Mouse (Mus musculus): ENCODE data around the gene Nsun5. TPM values are rescaled to one million over a fixed set of nuclear protein-coding genes. Genes with fewer than 3 reads are reported as not detected.

Nsun5 gene
- 10 to 100 TPM; 15.7 to 18.8 TPM for total RNA-seq (2021)

DNA sequence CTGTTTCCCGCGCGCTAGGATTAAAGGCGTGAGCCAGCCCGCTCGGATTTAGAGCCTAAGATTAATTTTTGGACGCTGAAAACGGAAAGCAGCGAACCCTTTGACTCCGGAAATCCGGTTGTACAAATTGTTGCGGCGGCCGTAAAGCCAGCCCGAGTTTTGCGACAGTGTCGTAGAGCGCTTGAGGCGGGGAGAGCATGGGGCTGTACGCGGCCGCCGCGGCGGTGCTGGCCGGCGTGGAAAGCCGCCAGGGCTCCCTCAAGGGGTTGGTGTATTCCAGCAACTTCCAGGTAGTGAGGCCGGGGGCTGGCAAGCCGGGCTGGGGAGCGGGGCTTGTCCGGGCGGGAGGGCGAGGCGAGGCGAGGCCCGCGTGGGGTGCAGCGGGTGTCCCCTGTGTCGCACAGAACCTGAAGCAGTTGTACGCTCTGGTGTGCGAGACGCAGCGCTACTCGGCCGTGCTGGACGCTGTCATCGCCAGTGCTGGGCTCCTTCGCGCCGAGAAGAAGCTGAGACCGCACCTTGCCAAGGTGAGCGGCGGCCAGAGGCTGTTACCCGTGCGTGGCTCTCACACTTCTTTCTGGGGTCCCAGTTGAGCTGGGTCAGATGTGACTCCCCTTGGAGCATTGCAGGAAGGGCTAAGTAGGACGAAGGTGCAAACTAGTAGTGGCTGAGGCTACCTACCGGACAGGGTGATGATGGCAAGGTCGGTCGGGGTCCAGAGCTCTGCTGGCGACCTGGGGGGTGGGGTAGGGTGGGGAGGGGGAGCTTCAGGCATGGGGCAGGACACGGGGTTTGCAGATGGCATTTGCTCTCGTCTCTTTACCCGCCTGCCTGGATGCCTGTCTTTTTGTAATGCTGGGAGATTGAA, at the start of gene Nsun5:
TSS of gene Nsun5 (plus strand) at position 167 of the 868 bp plus-strand sequence.
- peak; percentile 89 to 95 for DNase-seq (ENCODE audit: low spot score in 2 of 2)
- intact Hi-C loops (cut with DNase I), result loop anchor here (2.0 to 5.0 kb wide), 2 partner anchors 25 to 133 kb away; partner anchors contain the start of gene Pom121

DNA sequence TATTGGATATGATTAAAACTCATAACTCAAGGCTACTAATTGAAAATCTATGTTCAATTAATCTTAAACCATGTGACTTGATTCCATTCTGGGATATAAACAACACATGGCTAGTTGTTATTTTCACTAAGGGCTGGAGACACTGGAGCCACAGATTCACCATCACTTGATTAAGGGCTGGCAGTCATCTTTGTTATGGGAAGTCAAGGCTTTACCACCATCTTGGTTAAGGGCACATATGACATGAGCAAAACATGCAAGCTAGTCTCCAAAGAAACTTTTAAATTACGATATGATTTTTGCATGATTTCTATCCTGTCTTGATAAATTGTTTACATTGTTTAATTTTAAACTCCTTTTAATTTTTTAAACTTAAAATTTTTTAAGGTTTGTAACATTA, 47.6 kb upstream of the Nsun5 start:
- no peak for DNase-seq (ENCODE audit: low spot score in 2 of 2)
- intact Hi-C loops (cut with DNase I), result no loop called here

DNA sequence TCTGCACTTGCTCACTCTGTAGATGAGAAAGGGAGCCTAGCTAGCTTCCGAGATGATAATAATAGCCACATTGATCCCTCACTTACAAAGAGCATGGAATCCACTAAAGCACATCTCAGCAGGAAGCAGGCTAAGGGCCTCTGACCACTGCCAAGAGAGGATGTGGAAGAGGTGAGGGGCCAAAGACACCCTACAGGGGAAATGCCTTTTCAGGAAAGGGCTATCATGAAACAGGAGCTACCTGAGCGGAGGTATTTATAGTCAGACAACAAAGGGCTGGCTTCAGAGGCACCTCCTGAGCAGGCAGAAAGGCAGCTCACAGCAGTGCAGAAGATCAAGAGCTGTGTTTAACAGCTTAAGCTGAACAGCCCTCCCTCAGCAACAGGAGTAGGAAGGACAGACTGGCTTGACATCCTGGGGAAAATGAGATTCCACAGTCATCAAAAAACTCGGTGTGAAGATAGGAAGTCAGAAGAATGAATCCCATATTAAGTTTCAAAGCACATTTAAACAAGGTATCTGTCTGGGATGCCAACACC, 43.6 kb upstream of the Nsun5 start:
- no peak for DNase-seq (ENCODE audit: low spot score in 2 of 2)
- intact Hi-C loops (cut with DNase I), result no loop called here

DNA sequence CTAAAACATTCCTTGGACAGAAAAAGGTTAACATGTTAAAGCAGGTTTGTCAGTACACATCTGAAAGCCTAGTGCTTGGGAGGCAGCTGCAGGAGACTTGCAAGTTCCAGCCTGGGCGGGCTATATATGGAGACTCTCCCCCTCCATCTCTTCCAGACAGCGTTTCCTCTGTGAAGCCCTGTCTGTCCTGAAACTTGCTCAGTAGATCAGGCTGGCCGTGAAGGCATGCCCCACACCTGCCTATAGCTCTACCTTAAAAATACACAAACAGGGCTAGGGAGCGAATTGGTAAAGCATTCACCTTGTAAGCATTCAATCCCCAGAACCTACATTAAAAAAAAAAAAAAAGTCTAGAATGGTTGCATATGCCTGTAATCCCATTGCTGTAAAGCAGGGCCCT, 40.3 kb upstream of the Nsun5 start:
- no peak for DNase-seq (ENCODE audit: low spot score in 2 of 2)
- intact Hi-C loops (cut with DNase I), result no loop called here

DNA sequence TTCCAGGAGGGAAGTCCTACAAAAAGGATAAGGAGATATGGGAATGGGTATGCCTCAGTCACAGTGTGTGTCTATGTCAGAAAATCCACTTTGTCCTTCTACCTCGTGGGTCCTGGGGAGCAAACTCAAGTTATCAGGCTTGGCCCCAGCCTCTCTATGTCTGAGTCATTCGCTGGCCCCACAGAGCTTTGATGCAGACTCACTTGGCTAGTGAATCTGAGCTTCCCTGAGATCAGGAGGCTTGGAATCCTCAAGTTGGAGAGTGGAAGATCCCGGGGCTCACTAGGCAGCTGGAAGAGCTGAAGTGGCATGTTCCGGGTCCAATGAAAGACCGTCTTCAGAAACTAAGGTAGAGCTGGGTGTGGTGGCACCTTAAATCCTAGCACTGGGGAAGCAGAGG, 39.6 kb upstream of the Nsun5 start:
- intact Hi-C loops (cut with DNase I), result no loop called here
- no peak for DNase-seq (ENCODE audit: low spot score in 2 of 2)

DNA sequence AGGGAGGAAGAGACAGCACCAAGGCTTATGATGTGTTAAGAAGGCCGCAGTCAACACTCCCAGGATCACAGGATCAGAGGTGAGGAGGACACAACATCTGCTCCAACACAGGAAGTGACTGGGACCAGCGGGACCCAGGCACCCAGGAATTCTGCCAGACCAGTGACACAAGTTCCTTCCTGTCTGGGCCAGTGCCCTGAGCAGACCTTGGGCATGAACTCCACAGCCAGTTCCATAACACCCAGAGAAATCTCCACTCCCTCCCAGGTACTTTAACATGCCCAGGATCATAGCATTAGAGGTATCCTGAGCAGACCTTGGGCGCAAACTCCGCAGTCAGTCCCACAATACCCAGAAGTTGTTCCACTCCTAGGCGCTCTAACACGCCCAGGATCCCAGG, 38.6 kb upstream of the Nsun5 start:
- intact Hi-C loops (cut with DNase I), result no loop called here
- DNase-seq (ENCODE audit: low spot score in 2 of 2), result no peak

DNA sequence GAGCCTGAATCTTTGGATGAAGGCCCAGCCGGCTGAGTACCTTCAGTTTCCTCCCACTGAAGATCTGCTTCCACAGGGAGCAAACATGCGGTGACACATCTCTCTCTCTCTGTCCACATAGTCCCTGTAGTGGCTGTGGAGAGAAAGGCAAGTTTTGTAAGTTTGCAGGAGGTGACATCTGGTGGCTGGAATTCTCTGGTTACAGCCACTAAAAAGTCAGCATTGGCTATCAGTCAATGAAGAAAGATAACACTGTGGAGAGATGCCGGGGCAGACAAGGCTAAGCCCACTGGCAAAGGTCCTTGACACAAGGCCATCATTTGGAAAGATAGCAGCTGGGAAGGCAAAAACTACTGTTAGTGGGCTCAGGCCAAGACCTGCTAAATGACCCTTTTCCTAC, 32.2 kb upstream of the Nsun5 start:
- intact Hi-C loops (cut with DNase I), result no loop called here
- DNase-seq (ENCODE audit: low spot score in 2 of 2), result peak in 1 of 2 experiments; percentile 9

DNA sequence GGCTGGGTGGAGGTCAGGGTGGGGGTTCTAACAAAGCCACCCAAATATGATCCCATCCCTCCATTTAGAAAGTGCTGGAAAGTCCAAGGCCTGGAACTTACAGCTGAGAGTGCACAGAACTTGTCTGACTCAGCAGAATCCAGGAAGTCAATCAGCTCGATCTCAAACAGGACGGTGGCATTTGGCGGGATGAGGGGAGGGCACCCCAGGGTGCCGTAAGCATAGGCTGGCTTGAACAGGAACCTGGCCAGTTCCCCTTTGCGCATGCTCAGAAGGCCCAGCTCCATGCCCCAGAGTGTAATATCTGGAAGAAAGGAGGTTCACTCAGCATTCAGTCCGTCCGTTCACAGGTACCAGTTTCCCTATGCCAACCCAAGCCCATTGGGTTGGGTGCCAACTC, 23.8 kb upstream of the Nsun5 start:
- intact Hi-C loops (cut with DNase I), result no loop called here
- DNase-seq (ENCODE audit: low spot score in 2 of 2), result no peak

DNA sequence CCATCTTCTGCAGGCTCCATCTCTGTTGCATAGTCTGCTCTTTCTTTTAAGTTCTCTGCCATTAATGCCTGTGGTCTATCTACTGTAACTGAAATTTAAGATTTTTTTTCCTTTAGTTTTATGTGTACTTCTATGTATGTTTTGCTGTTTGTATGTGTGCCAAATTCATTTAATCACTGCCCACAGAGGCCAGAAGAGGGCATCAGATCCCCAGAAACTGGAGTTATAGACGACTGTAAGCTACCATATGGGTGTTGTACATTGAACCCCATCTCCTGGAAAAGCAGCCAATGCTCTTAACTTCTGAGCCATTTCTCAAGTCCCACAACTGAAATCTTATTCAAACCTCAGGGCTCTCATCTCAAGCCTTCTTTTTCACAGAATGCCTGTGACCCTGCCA, 23.3 kb upstream of the Nsun5 start:
- intact Hi-C loops (cut with DNase I), result no loop called here
- DNase-seq (ENCODE audit: low spot score in 2 of 2), result no peak

DNA sequence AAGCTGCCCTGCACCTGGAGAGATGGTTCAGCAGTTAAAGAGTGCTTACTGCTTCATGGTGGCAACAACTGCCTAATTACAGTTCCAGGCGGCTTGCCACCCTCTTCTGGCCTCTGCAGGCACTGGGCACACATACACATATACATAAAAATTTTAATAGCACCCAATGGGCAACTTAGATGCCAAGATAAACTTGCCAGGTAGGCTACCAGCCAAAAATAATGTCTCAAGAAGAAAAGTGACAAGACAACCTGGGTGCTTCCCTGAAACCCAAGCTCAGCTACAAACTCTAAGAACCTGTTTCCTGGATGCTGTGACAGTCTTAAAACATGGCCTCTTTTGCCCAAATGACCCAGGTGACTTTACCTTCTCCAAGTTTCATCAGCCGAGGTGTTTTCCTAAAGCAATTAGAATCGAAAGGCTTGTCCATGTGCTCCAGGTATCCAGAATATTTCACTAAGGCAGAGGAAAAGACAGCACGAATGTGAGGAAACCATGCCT, 22.2 kb upstream of the Nsun5 start:
- no peak for DNase-seq (ENCODE audit: low spot score in 2 of 2)
- intact Hi-C loops (cut with DNase I), result no loop called here

DNA sequence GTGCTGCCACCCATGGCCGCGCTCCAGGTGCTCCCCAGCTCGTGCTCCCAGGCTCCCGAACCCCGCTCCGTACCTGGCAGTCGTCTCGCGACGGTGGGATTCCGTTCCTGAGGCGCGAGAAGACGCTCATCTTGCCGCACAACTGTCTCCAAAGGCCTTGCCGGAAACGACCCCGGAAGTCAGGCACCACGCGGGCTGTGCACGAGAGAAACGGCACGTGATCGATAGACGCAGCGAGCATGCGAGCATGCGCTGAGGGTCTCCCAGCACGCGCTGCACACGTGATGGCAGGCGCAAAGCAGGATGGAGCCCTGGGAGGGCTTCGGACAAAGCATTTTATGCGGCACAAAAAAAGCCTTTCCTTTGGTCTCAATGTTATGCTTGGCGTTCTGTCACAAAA, 19.9 kb upstream of the Nsun5 start, which contains the start of gene Fkbp6:
TSS of gene Fkbp6 (minus strand) at position 183 of the 400 bp plus-strand sequence.
- intact Hi-C loops (cut with DNase I), result loop anchor here (5.0 kb wide), 1 partner anchor 223 kb away; no protein-coding TSS in a partner anchor
- no peak for DNase-seq (ENCODE audit: low spot score in 2 of 2)

DNA sequence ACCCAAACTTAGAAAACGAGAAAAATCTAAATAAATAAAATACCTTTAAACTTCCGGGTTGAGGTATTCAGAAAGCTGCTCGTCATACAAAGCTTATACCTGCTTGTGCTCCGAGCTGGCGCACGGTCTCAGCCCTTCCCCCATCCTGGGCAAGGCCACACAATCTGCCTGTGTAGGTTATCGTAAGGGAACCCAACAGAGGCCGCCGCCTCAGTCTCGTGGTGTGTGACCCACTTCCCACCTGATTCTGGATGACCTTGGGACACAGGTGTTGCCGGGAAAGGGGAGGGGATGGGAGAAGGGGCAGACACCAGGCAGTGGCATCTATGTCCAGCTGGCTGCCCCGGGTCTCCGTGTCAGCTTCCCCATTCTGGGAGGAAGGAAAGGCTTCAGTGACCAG, 18.1 kb upstream of the Nsun5 start:
- intact Hi-C loops (cut with DNase I), result loop anchor here (5.0 kb wide), 1 partner anchor 224 kb away; no protein-coding TSS in a partner anchor
- no peak for DNase-seq (ENCODE audit: low spot score in 2 of 2)

DNA sequence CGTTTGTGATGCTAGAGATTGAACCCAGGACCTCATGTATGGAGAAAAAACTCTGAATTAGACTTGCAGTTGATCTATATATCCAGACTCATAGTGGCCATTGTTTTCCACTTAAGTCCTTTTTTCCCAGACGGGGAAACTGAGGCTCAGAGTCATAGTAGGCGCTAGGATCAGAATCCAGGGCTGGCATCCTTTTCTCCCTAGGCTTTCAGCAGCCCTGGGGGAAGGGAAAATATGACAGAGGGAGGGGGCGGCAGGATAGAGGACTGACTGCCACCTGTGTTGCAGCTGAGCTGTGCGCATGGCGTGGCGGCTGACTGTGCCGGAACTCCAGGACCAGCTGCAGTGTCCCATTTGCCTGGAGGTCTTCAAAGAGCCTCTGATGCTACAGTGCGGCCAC, 16.8 kb upstream of the Nsun5 start, which contains the start of gene Trim50:
TSS of gene Trim50 (plus strand) at position 301 of the 400 bp plus-strand sequence.
- DNase-seq (ENCODE audit: low spot score in 2 of 2), result no peak
- intact Hi-C loops (cut with DNase I), result loop anchor here (5.0 kb wide), 1 partner anchor 226 kb away; no protein-coding TSS in a partner anchor

DNA sequence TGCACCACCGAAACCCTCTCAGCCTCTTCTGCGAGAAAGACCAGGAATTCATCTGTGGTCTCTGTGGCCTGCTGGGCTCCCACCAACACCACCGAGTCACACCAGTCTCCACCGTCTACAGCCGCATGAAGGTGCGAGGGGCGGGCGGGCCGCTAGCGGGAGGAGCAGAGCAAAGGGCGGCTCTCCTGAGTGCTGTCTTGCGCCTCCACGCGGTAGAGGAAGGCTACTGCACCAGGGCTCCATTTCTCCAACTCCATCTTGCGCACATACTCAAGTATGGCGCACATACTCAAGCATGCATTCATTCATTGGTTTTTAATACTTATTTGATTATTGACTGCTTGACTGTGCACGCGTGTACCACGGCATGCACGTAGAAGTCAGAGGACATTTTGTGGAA, 16.2 kb upstream of the Nsun5 start:
- no peak for DNase-seq (ENCODE audit: low spot score in 2 of 2)
- intact Hi-C loops (cut with DNase I), result loop anchor here (5.0 kb wide), 1 partner anchor 226 kb away; no protein-coding TSS in a partner anchor

DNA sequence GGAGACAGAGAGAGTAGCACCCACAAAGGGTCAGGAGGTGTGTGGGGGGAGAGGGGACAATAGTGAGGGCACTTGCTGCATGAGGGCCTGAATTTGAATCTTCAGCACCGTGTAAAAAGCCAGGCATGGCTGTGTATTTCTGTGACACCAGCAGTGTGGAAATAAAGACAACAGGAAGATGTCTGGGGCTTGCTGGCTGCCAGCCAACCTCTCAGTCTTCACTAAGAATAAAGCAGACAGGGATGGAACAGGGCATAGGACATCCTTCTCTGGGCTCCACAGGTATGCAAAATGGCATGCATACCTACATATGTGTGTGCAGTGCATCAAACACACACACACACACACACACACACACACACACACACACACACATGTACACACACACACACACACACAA, 13.7 kb upstream of the Nsun5 start:
- no peak for DNase-seq (ENCODE audit: low spot score in 2 of 2)
- intact Hi-C loops (cut with DNase I), result no loop called here

DNA sequence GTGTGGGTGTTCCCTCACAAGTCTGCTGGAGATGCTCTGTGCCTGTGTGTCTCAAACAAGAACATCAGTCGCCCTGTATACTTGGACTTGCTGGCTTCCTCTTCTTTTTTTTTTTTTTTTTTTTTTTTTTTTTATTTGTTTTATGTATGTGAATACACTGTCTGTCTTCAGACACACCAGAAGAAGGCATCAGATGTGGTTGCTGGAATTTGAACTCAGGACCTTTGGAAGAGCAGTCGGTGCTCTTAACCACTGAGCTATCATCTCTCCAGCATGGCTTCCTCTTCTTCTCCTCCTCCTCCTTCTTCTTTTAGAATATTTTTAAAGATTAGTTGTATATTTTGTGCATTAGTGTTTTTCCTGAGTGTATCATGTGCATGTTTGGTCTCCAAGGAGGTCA, 12.2 kb upstream of the Nsun5 start:
- intact Hi-C loops (cut with DNase I), result no loop called here
- peak in 1 of 2 experiments; percentile 41 for DNase-seq (ENCODE audit: low spot score in 2 of 2)

DNA sequence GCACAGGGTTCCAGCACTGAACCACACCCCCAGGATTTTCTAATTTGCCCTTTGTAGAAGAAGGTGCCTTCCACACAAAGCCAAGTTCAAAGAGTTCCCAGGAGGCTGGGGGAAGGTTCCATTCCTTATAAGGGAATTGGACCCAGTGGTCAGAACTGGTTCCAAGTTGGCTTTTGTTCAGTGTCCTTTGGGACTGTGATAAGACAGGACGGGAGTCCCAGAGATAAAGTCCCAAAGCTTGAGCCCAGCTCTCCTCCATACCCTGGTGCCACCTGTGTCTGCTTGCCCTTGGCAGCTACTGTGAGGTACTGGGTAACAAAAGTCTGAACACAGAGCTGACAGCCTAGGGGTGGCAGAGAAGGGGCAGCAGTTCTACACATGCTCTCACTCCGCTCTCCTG, 10.0 kb upstream of the Nsun5 start:
- intact Hi-C loops (cut with DNase I), result no loop called here
- no peak for DNase-seq (ENCODE audit: low spot score in 2 of 2)

DNA sequence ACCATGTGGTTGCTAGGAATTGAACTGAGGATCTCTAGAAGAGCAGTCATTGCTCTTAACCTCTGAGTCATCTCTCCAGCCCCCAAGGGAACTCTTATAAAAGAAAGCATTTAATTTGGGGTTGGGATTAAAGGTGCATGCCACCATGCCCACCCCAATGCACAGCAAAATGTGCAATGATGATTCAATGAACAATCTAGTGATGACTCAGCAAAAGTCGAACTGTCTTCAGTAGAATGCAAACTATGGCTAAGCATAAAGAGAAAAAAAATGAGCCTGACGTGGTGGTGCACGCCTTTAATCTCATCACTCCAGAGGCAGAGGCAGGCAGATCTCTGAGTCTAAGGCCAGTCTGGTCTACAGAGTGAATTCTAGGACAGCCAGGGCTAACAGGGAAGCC, 7.2 kb upstream of the Nsun5 start:
- intact Hi-C loops (cut with DNase I), result no loop called here
- DNase-seq (ENCODE audit: low spot score in 2 of 2), result no peak

DNA sequence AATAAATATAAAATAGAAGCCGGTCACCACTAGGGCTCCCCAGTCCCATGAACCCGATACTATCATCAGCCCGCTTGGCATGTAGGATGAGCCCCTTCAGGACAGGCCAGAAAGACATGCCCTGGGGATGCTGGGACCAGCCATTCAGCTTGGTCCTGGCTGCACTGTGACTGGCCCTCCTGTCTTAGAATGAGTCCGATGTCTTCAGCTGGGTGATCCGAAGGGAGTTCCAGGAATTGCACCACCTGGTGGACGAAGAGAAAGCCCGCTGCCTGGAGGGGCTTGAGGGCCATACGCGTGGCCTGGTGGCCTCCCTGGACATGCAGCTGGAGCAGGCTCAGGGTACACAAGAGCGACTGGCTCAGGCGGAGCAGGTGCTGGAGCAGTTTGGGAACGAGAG, 6.2 kb upstream of the Nsun5 start:
- intact Hi-C loops (cut with DNase I), result no loop called here
- no peak for DNase-seq (ENCODE audit: low spot score in 2 of 2)

DNA sequence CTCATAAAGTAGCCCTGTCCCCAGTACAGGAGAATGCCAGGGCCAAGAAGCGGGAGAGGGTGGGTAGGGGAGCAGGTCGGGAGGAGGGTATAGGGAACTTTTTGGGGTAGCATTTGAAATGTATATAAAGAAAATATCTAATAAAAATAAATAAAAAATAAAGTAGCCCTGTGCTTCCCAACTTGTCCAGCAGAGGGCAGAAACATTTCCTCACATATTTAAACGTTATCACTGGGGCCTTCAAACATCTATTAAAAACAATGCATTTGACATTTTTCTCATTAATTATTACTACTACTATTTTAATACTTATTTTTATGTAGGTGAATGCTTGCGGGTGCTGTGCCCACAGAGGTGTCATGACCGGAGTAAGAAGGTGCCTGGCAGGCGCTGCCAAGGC, 1.9 kb upstream of the Nsun5 start:
- intact Hi-C loops (cut with DNase I), result loop anchor here (2.0 to 5.0 kb wide), 2 partner anchors 27 to 131 kb away; partner anchors contain the start of gene Pom121

DNA sequence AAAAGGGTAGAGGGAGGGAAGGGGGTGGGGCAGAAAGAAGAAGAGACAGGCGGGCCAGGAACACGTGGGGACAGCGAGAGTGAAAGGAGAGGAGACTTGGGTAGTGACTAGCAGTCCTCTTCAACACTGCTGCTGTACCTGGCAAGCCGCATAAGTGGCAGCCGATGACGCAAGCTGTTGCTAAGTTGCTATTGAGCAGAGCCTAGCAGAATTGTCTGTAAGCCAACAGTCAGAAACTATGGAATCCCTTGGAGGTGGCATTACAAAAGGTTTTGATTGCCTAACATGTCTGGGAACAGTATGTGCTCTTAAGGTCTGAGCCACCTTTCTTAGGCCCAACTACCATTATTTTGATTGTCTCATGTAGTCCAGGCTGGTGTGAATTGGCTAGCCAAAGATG, 1.4 kb upstream of the Nsun5 start:
- intact Hi-C loops (cut with DNase I), result loop anchor here (2.0 to 5.0 kb wide), 2 partner anchors 26 to 131 kb away; partner anchors contain the start of gene Pom121
- DNase-seq (ENCODE audit: low spot score in 2 of 2), result no peak

More for the DNA sequence above, 1.9 kb upstream of the Nsun5 start:
- DNase-seq (ENCODE audit: low spot score in 2 of 2), result no peak
